Mouse (Mus musculus) limb, embryonic 15.5 days (tissue): ENCODE measurements around the gene Slc34a3. TPM values are rescaled to one million over a fixed set of nuclear protein-coding genes. Genes with fewer than 3 reads are reported as not detected.

Experiments used
- ATAC-seq: fragments of 200-750 bp; cut with Nextera tagmentation; 2 replicates; pipeline ENCODE4 v1.8.0; 2017; ENCODE audit warnings: low read depth, moderate TSS enrichment; ENCODE audit not compliant: insufficient number of reproducible peaks, low FRiP score, low TSS enrichment
- H3K27ac ChIP-seq: fragments of 300-500 bp; sonication (generic); 2 replicates; pipeline ENCODE4 v1.5.1; 2015; ENCODE audit warnings: moderate library complexity, mild to moderate bottlenecking, inconsistent platforms
- H3K27me3 ChIP-seq: fragments of 300-500 bp; sonication (generic); 2 replicates; pipeline ENCODE4 v1.6.1; 2015; ENCODE audit warnings: inconsistent platforms
- H3K36me3 ChIP-seq: fragments of 300-500 bp; sonication (generic); 2 replicates; pipeline ENCODE4 v1.6.1; 2015; ENCODE audit warnings: inconsistent platforms
- H3K4me1 ChIP-seq: fragments of 300-500 bp; sonication (generic); 2 replicates; pipeline ENCODE4 v1.6.1; 2015; ENCODE audit warnings: inconsistent platforms
- H3K4me2 ChIP-seq: fragments of 300-500 bp; sonication (generic); 2 replicates; pipeline ENCODE4 v1.6.1; 2015; ENCODE audit warnings: mild to moderate bottlenecking, inconsistent platforms
- H3K4me3 ChIP-seq: fragments of 300-500 bp; sonication (generic); 2 replicates; pipeline ENCODE4 v1.5.1; 2015; ENCODE audit warnings: mild to moderate bottlenecking, inconsistent platforms
- H3K9ac ChIP-seq: fragments of 300-500 bp; sonication (generic); 2 replicates; pipeline ENCODE4 v1.6.1; 2015; ENCODE audit warnings: inconsistent platforms
- H3K9me3 ChIP-seq: fragments of 300-500 bp; sonication (generic); 2 replicates; pipeline ENCODE4 v1.6.1; 2016; ENCODE audit warnings: inconsistent platforms
- WGBS: fragments of 180-500 bp; shearing (Covaris S2); methylation state at CpG from one replicate; pipeline ENCODE4 v1.1.7; 2015; 5-methylcytosine and 5-hydroxymethylcytosine counted together
- polyA plus RNA-seq: library from polyadenylated mRNA; unstranded; fragments of >200 nt; fragmentation: Nextera tagmentation; extraction: Ambion mirVana; gene quantifications from 2 replicates; pipeline ENCODE4 v1.2.1, GENCODE M21; 2015

Gene Slc34a3
- polyA plus RNA-seq, 1 experiment from 2014 or later, result not detected

DNA sequence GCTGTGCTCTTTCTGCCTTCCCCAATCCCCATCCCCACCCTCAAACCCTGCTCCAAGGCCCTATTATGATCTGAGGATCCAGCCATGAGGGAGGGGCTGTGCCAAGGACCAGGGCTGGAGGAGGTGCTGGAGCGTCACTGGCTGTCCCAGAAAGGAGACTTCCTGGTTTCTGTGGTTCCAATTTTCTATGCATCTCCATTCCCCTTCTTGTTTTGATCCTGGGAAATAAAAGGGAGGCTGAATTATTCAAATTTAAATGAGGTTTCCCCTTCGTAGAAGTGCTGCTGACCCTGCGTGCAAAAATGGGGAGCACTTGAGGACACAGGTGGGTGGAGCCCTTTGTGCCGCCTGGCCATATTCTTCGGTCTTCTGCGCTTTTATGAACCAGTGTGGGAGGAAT is 51.5 kb downstream of the Slc34a3 start:
- no peak overlapping the region for H3K27ac ChIP-seq
- no peak for ATAC-seq
- H3K4me2 ChIP-seq, result peak overlapping the region; percentile 24; the same call in 1 of the 2 replicates
- peaks cover 51% of the 10 kb centered on the region for H3K4me1 ChIP-seq
- no peaks in the 10 kb centered on the region for H3K9me3 ChIP-seq
- H3K36me3 ChIP-seq, result no peaks in the 10 kb centered on the region
- 31% methylated on average over 6 of the region's 6 CpGs for WGBS
- H3K4me3 ChIP-seq, result peak overlapping the region; percentile 50
- H3K27me3 ChIP-seq, result peaks cover 78% of the 10 kb centered on the region
- H3K9ac ChIP-seq, result no peak overlapping the region

DNA sequence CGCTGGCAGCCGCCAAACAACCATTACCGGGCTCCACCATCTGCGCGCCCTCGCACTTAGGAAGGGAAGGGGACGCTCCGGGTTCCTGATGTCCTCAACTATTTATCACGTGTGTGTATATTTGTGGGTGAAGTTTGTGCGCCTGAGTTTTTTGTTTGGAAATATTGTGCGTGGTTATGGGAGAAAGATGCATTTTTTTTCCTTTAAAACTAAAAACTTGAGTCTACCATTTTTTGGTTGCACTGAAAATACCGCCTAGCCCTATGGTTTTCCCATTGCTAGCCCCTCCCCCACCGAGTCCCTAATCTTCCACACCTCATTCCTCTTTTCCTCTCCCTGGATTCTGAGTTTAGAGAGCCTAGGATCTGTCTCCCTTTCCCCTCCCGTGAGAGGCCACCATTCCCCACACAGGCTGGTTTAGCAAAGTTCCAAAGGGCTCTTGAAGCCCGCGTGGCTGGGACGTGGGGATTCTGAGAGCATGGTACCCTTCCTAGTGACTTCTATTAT is 52.2 kb downstream of the Slc34a3 start:
- Histone ChIP-seq H3K27me3 (peaks cover 79% of the 10 kb centered on the region), H3K4me1 (peaks cover 58% of the 10 kb centered on the region), H3K4me3 (peak overlapping the region; percentile 50), H3K9ac (0 out of 2 replicates have a peak overlapping the region, but pooled peaks have one; percentile 23), H3K27ac (peak overlapping the region; percentile 71; the same call in 1 of the 2 replicates), H3K4me2 (peak overlapping the region; percentile 84), H3K36me3 (no peaks in the 10 kb centered on the region), H3K9me3 (no peaks in the 10 kb centered on the region)
- 2% methylated on average over 17 of the region's 17 CpGs for WGBS
- no peak for ATAC-seq

DNA sequence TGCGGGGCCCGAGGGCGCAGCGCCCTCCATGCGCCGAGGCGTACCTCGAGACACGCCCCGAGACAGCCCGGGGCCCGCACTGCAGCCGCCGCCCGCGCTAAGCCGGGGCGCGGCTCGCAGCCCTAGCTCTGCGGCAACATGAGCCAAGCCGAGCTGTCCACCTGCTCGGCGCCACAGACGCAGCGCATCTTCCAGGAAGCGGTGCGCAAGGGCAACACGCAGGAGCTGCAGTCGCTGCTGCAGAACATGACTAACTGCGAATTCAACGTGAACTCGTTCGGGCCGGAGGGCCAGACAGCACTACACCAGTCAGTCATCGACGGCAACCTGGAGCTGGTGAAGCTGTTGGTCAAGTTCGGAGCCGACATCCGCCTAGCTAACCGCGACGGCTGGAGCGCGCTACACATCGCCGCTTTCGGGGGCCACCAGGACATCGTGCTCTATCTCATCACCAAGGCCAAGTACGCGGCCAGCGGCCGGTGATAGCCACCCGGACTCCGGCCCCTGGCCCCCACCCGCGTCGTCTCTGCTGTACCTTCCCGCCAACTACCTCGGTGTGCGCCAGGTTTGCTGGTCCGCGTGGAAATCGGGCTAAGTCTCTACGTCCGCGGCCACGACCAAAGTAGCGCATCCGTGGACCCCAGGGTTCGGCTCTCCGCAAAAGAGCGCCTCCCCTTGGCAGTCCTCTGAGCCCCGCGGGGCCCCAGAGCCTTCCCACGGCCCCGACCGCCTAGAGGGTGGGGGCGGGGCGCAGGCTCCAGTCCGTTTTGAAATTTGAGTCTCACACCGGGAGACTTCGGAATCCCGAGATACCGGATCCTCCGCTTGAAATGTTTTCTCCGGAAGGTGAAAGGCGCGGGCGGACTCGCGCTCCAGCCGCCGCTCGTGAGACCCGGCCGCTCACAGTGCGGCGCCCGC is 52.9 kb downstream of the Slc34a3 start:
- Histone ChIP-seq H3K27me3 (peaks cover 74% of the 10 kb centered on the region), H3K9ac (peak overlapping the region; percentile 23; the same call in 1 of the 2 replicates), H3K4me3 (peak overlapping the region; percentile 50), H3K36me3 (no peaks in the 10 kb centered on the region), H3K4me2 (peak overlapping the region; percentile 84), H3K27ac (peak overlapping the region; percentile 71), H3K4me1 (peaks cover 64% of the 10 kb centered on the region), H3K9me3 (no peaks in the 10 kb centered on the region)
- under 1% methylated on average over 99 of the region's 100 CpGs for WGBS
- 0 out of 2 replicates have a peak, but pooled peaks have one; percentile 1 for ATAC-seq

DNA sequence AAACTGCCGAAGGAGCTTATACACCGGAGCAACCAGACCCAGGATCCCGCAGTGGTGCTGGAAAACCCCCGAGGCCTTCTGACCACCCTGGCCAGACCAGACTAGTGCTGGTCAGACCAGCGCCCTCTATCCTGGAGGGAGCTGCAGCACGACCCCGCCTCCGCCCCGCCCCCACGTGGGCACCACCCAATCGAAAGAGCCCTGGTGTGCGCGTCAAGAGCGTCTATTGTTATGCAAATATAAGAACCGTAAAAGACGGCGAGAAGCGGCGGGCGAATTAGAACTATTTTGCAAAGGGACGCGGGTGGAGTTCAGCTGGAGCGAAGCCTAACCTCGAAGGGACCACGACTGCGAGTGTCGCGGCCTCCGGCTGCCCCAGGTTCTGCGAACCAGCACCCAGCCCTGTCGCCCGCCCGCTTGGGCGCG is 53.7 kb downstream of the Slc34a3 start, which contains the start of gene Nrarp:
Gene Nrarp (plus strand): TSS at position 281 of the 426 bp plus-strand sequence.
- peak within 1 kb of the TSS; percentile 71 for H3K27ac ChIP-seq
- H3K9me3 ChIP-seq, result no peaks in the 10 kb centered on the region
- peak; percentile 78 for ATAC-seq
- peaks cover 73% of the 10 kb centered on the region for H3K27me3 ChIP-seq
- no peaks in the 10 kb centered on the region for H3K36me3 ChIP-seq
- peaks cover 59% of the 10 kb centered on the region for H3K4me1 ChIP-seq
- peak within 1 kb of the TSS; percentile 23; the same call in 1 of the 2 replicates for H3K9ac ChIP-seq
- under 1% methylated on average over 35 of the region's 35 CpGs for WGBS
- peak within 1 kb of the TSS; percentile 84 for H3K4me2 ChIP-seq
- peak within 1 kb of the TSS; percentile 50 for H3K4me3 ChIP-seq

DNA sequence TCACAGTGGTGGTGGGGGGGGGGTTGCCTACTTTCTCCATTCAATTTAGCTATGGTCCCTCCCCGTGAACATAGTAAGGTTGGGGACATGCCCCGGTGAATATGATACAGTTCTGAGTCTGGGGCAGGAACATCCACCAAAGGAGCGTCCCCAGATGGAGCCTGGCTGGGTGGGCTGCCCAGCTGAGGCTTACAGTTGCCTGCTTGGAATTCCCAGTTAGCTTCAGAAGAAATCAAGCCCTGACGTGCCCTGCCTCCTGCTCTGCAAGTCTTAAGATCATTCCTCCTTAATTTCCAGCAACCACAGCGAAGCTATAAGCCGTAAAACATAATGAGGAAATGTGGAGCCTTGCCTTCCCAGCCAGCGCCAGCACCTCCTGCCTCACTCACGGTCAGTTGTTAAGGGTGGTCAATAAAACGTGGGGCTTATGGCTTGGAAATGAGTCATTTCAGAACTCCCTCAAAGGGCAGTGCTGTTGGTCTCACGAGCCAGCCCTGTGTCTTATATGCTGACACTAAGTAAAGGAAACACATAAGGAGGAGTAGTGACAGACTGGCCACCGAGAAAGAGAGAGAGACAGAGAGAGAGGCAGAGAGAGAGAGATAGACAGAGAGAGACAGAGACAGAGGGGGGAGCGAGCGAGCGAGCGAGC is 54.5 kb downstream of the Slc34a3 start:
- Histone ChIP-seq H3K9ac (no peak overlapping the region), H3K4me3 (peak overlapping the region; percentile 50), H3K27ac (peak overlapping the region; percentile 71), H3K27me3 (peaks cover 65% of the 10 kb centered on the region), H3K9me3 (no peaks in the 10 kb centered on the region), H3K4me2 (peak overlapping the region; percentile 84), H3K36me3 (no peaks in the 10 kb centered on the region), H3K4me1 (peaks cover 57% of the 10 kb centered on the region)
- 17% methylated on average over 15 of the region's 15 CpGs for WGBS
- ATAC-seq, result no peak

Other genes with a start within 250 kb of the Slc34a3 start
- gene Nsmf, start 180.0 kb downstream of the Slc34a3 start, polyA plus RNA-seq, result 67.5 and 68.3 TPM in 2 replicates
- gene Entpd8, start 154.1 kb downstream of the Slc34a3 start, polyA plus RNA-seq, result not detected in 2 replicates
- gene Noxa1, start 139.2 kb downstream of the Slc34a3 start, polyA plus RNA-seq, result 0.18 TPM in 1 of 2 replicates, not detected in the other
- gene Nrarp, start 53.6 kb downstream of the Slc34a3 start, polyA plus RNA-seq, result 28.5 and 33.5 TPM in 2 replicates
- gene Tor4a, start 37.5 kb downstream of the Slc34a3 start, polyA plus RNA-seq, result 8.9 and 10.0 TPM in 2 replicates
- gene Nelfb, start 22.9 kb downstream of the Slc34a3 start, polyA plus RNA-seq, result 114 and 117 TPM in 2 replicates
- gene Stpg3, start 19.7 kb downstream of the Slc34a3 start, polyA plus RNA-seq, result not detected in 2 replicates
- 0.81 TPM in 1 of 2 replicates, not detected in the other for gene Fam166a, start 15.6 kb downstream of the Slc34a3 start, polyA plus RNA-seq
- gene Tubb4b, start 9.7 kb downstream of the Slc34a3 start, polyA plus RNA-seq, result 554 and 617 TPM in 2 replicates
- gene Rnf224, start 2.4 kb upstream of the Slc34a3 start, polyA plus RNA-seq, result 0.57 and 0.58 TPM in 2 replicates
- gene Rnf208, start 7.9 kb upstream of the Slc34a3 start, polyA plus RNA-seq, result 16.9 and 17.5 TPM in 2 replicates
- 83.9 and 100 TPM in 2 replicates for gene Cysrt1, start 8.1 kb upstream of the Slc34a3 start, polyA plus RNA-seq
- gene AL732309.1, start 12.5 kb upstream of the Slc34a3 start, polyA plus RNA-seq, result 10.2 and 10.4 TPM in 2 replicates
- gene Tmem203, start 21.1 kb upstream of the Slc34a3 start, polyA plus RNA-seq, result 21.4 and 24.2 TPM in 2 replicates
- gene Tprn, start 28.3 kb upstream of the Slc34a3 start, polyA plus RNA-seq, result 8.5 and 8.6 TPM in 2 replicates
- gene Ssna1, start 38.1 kb upstream of the Slc34a3 start, polyA plus RNA-seq, result 241 and 244 TPM in 2 replicates
- gene Anapc2, start 38.1 kb upstream of the Slc34a3 start, polyA plus RNA-seq, result 136 and 140 TPM in 2 replicates
- not detected in 2 replicates for gene Tmem210, start 53.8 kb upstream of the Slc34a3 start, polyA plus RNA-seq
- gene Lrrc26, start 55.6 kb upstream of the Slc34a3 start, polyA plus RNA-seq, result 0.61 and 0.92 TPM in 2 replicates
- gene Grin1, start 84.8 kb upstream of the Slc34a3 start, polyA plus RNA-seq, result 0.71 and 0.87 TPM in 2 replicates
- gene Man1b1, start 98.0 kb upstream of the Slc34a3 start, polyA plus RNA-seq, result 47.0 and 55.8 TPM in 2 replicates
- 24.0 and 25.1 TPM in 2 replicates for gene Dpp7, start 122.0 kb upstream of the Slc34a3 start, polyA plus RNA-seq
- 16.9 and 23.6 TPM in 2 replicates for gene Uap1l1, start 131.3 kb upstream of the Slc34a3 start, polyA plus RNA-seq
- 30.5 and 31.9 TPM in 2 replicates for gene Sapcd2, start 138.0 kb upstream of the Slc34a3 start, polyA plus RNA-seq
- 4.2 and 11.7 TPM in 2 replicates for gene Entpd2, start 161.5 kb upstream of the Slc34a3 start, polyA plus RNA-seq
- gene Npdc1, start 165.0 kb upstream of the Slc34a3 start, polyA plus RNA-seq, result 51.7 and 54.3 TPM in 2 replicates
- gene Fut7, start 188.9 kb upstream of the Slc34a3 start, polyA plus RNA-seq, result 0.18 TPM in 1 of 2 replicates, not detected in the other
- gene Abca2, start 194.3 kb upstream of the Slc34a3 start, polyA plus RNA-seq, result 4.2 and 5.9 TPM in 2 replicates
- gene Clic3, start 222.5 kb upstream of the Slc34a3 start, polyA plus RNA-seq, result 99.3 and 111 TPM in 2 replicates
- gene Paxx, start 226.7 kb upstream of the Slc34a3 start, polyA plus RNA-seq, result 49.9 and 56.9 TPM in 2 replicates
- gene Ptgds, start 235.7 kb upstream of the Slc34a3 start, polyA plus RNA-seq, result 4.1 and 9.1 TPM in 2 replicates